Mouse (Mus musculus): Measurements from ENCODE around the gene Lrrfip1.

GRCm38 (mm10) chr1:91006037-91006436 is 7.5 kb downstream of the Lrrfip1 start:
- TF ChIP-seq POLR2A (IDR thresholded peaks at IDR 0.05; ENCODE audit: low read depth, low read length) (no peak), CTCF (IDR thresholded peaks at IDR 0.05; ENCODE audit: extremely low read depth, insufficient read depth, insufficient read length, insufficient replicate concordance) (no peak)

Measured in spleen, adult 2 months (tissue).